Mouse (Mus musculus) spleen, adult 2 months (tissue): ENCODE measurements around the gene Sptan1. TPM values are rescaled to one million over a fixed set of nuclear protein-coding genes. Genes with fewer than 3 reads are reported as not detected.

ENCODE experiments used
- DNase-seq, 2 experiments: peaks; one replicate each; pipeline versions ENCODE4 v3.0.0 to v3.0.0-alpha.2; 2012 to 2021; ENCODE audit warnings: low spot score in 2 of 2, low read depth in 1 of 2
- H3K27ac ChIP-seq: fragments of 200-500 bp; 2 replicates; pipeline ENCODE4 v1.5.1; 2012; ENCODE audit warnings: low read length, inconsistent platforms; ENCODE audit not compliant: insufficient read depth
- H3K27me3 ChIP-seq: fragments of 200-500 bp; 2 replicates; pipeline ENCODE4 v1.6.1; 2012; ENCODE audit warnings: mild to moderate bottlenecking, moderate library complexity, low read length, inconsistent platforms; ENCODE audit not compliant: control insufficient read depth, insufficient read depth
- H3K36me3 ChIP-seq: fragments of 200-500 bp; 2 replicates; pipeline ENCODE4 v1.6.1; 2012; ENCODE audit warnings: mild to moderate bottlenecking, low read length, inconsistent platforms; ENCODE audit not compliant: control insufficient read depth, insufficient read depth
- H3K4me1 ChIP-seq: fragments of 200-500 bp; 2 replicates; pipeline ENCODE4 v1.6.1; 2011; ENCODE audit warnings: inconsistent platforms; ENCODE audit not compliant: control insufficient read depth, insufficient read depth, insufficient read length
- H3K4me3 ChIP-seq: fragments of 200-500 bp; 2 replicates; pipeline ENCODE4 v1.5.1; 2011; ENCODE audit warnings: mild to moderate bottlenecking, inconsistent platforms; ENCODE audit not compliant: insufficient read depth, insufficient read length; ENCODE audit errors: extremely low read depth
- CTCF ChIP-seq: fragments of 200-500 bp; IDR thresholded peaks from 2 replicates; pipeline ENCODE4 v1.5.1; 2011; ENCODE audit warnings: mild to moderate bottlenecking, inconsistent platforms; ENCODE audit not compliant: insufficient read depth, insufficient read length, insufficient replicate concordance; ENCODE audit errors: extremely low read depth
- POLR2A ChIP-seq: fragments of 200-500 bp; IDR thresholded peaks from 2 replicates; pipeline ENCODE4 v1.6.1; 2011; ENCODE audit warnings: low read depth, low read length, inconsistent platforms
- WGBS: fragments of 180-500 bp; shearing (Covaris S2); methylation state at CpG from one replicate; pipeline ENCODE4 v1.1.7; 2018; 5-methylcytosine and 5-hydroxymethylcytosine counted together
- polyA plus RNA-seq: library from polyadenylated mRNA; depleted of rRNA; stranded (reverse); fragments of >200 nt; gene quantifications from 2 replicates; pipeline ENCODE4 v1.2.3, GENCODE M21; 2012

Sptan1 gene
- polyA plus RNA-seq, 1 experiment = 101 TPM

DNA sequence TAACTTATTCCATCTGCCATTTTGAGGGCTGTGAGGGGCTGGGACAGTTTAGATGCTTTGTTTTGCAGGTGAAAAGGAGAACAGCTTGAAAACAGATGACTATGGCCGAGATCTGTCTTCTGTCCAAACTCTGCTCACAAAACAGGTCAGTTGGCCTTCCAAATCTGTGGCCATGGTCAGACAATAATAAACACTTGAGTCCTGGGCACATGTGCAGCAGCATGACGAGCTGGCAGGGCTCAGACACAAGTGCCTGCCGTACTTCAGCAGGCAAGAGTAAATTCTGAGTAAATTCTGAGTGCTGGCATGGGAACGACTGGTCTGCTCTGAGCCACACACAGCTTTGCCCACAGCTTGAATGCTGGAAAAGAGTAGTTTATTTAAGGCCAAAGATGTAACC, 60.1 kb downstream of the Sptan1 start:
- Histone ChIP-seq H3K4me3 (no peak overlapping the region), H3K36me3 (peaks cover 77% of the 10 kb centered on the region), H3K27ac (no peak overlapping the region), H3K27me3 (no peaks in the 10 kb centered on the region), H3K4me1 (no peaks in the 10 kb centered on the region)
- no peak for TF ChIP-seq POLR2A
- 85% methylated on average over 4 of the region's 4 CpGs for WGBS
- DNase-seq = no peak

DNA sequence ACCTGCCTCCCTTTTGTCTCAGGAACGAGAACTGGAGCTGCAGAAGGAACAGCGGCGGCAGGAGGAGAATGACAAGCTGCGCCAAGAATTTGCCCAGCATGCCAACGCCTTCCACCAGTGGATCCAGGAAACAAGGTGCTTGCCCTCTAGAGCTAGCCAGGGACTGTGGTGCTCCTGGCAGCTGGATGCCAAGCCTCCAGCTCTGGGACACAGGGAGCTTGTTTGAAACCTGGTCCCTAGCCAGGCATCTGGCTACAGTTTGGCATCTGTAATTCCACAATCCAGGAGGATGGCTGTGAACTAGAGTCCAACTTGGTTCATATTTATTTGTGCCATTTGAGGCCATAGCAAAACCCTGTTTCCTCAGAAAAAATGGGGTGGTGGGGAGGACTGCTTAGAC, 61.6 kb downstream of the Sptan1 start:
- 96% methylated on average over 5 of the region's 5 CpGs for WGBS

DNA sequence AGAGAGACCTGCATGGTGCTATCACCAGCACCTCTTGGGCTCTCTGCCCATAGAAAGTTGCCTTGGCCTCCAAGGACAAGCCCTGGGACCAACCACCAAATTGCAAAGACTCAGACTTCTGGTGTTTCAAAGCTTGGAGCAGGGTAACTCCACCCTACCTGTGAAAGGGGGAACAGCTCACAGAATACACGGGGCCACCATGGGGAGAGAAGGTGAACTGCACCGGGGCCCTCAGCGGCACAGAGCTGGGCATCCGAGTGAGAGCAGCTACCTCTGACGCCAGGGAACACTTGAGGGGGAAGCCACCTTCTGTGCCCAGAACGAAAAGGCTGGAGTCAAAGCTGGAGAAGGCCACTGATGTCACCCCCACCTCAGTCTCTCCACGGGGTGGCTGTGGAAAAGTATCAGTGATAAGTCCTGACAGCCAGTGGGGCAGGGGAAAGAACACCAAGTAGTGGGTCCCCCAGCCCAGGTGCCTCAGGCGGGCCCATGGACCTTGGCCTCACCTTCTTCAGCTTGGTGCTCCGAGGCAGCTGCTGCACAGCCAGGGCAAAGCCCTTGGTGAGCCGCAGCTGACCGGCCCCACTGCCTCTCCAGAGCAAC, 67.0 kb downstream of the Sptan1 start:
- Histone ChIP-seq H3K4me1 (no peaks in the 10 kb centered on the region), H3K27ac (no peak overlapping the region), H3K36me3 (peaks cover 44% of the 10 kb centered on the region), H3K27me3 (no peaks in the 10 kb centered on the region), H3K4me3 (no peak overlapping the region)
- 58% methylated on average over 11 of the region's 11 CpGs for WGBS
- no peak for TF ChIP-seq CTCF
- TF ChIP-seq POLR2A = no peak
- no peak for DNase-seq

More for the DNA sequence above, 61.6 kb downstream of the Sptan1 start:
- Histone ChIP-seq H3K4me1 (no peaks in the 10 kb centered on the region), H3K36me3 (peaks cover 78% of the 10 kb centered on the region), H3K4me3 (no peak overlapping the region), H3K27ac (no peak overlapping the region), H3K27me3 (no peaks in the 10 kb centered on the region)
- no peak for TF ChIP-seq CTCF
- no peak for TF ChIP-seq POLR2A
- no peak for DNase-seq

DNA sequence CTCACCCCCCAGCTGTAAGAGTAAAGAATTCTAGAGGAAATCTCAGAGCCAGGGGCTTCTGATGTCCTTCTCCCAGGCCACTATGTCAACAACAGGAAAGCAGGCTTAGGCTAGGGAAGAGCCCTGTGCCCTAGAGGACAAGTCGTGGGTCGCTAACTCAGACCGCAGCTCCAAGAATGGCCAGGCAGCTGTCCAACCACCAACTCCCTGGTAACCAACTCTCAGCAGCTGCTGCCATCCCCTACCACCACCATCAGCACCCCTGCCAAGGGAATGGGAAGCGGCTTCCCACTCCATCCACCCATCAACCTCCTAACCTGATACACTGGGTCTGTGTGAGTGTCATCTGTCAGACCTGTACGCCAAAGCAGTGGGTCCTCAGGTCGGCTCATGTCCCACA, 67.6 kb downstream of the Sptan1 start:
- Histone ChIP-seq H3K4me3 (no peak overlapping the region), H3K36me3 (peaks cover 38% of the 10 kb centered on the region), H3K27ac (no peak overlapping the region), H3K27me3 (no peaks in the 10 kb centered on the region), H3K4me1 (no peaks in the 10 kb centered on the region)
- 91% methylated on average over 6 of the region's 6 CpGs for WGBS
- TF ChIP-seq CTCF = no peak
- TF ChIP-seq POLR2A = no peak
- DNase-seq = no peak

DNA sequence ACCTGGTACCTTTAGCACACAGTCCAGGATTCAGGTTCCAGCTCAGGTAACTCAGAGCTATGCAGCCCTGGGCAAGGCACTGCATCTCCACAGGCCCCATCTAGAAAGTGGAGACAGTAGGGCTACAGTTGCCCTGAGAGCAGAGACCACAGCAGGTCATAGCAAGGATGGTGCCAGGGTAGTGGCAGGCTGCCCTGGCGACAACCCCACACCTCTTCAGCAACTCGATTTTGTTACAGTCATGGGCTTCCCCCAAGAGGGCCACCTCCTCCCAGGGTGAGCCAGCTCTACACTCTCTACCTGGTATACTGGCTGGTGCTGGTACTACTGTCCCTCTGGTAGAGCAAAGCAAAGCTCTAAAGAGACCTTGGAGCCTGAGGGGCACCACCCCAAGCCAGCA, 72.4 kb downstream of the Sptan1 start:
- 84% methylated on average over 2 of the region's 2 CpGs for WGBS
- TF ChIP-seq POLR2A (no peak), CTCF (no peak)
- Histone ChIP-seq H3K4me1 (no peaks in the 10 kb centered on the region), H3K36me3 (no peaks in the 10 kb centered on the region), H3K27me3 (no peaks in the 10 kb centered on the region), H3K27ac (no peak overlapping the region), H3K4me3 (no peak overlapping the region)
- no peak for DNase-seq

DNA sequence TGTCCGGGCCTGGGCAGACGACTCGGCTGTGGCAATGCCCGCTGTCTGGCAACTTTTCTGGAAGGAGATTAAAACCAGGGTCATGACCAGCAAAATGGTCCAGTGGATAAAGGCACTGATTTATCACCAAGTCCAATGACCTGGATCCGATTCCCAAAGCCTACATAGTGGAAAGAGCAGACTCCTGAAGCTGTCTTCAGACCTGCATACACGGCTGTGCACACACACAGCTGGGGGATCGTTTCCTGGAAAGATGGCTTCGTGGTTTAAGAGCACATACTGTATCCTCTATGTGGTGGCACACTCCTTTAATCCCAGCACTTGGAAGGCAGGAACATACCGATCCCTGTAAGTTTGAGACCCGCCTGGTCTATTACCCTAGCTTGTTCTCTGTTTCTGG, 73.0 kb downstream of the Sptan1 start:
- Histone ChIP-seq H3K4me3 (no peak overlapping the region), H3K27me3 (no peaks in the 10 kb centered on the region), H3K27ac (no peak overlapping the region), H3K4me1 (no peaks in the 10 kb centered on the region), H3K36me3 (no peaks in the 10 kb centered on the region)
- WGBS = 89% methylated on average over 10 of the region's 10 CpGs
- no peak for DNase-seq
- no peak for TF ChIP-seq POLR2A
- no peak for TF ChIP-seq CTCF

DNA sequence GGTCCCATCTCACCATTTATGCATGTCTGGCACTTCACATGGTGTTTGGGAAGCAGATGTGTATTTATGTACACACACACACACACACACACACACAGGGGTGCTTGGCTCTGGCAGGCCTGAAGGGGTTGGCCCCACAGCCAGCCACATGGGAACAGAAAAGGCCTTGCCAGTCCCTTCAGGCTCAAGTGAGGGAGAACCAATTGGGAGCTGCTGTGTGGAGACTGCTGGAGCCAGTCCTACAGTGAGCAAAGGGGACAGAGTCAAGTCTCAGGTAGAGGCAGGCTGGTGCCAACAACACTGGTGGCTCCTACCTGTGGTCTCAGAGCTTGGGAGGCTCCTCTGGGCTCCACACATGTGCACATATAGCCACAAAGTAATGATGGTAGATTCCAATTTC, 74.3 kb downstream of the Sptan1 start:
- no peaks in the 10 kb centered on the region for H3K4me1 ChIP-seq
- H3K36me3 ChIP-seq = no peaks in the 10 kb centered on the region
- no peak overlapping the region for H3K4me3 ChIP-seq
- no peak overlapping the region for H3K27ac ChIP-seq
- no peaks in the 10 kb centered on the region for H3K27me3 ChIP-seq
- no peak for DNase-seq
- TF ChIP-seq CTCF (no peak), POLR2A (no peak)
